Mouse (Mus musculus) colon, adult 2 months (tissue): Measurements from ENCODE around the gene Wdr12. TPM values are rescaled to one million over a fixed set of nuclear protein-coding genes. Genes with fewer than 3 reads are reported as not detected.

Source experiments
- polyA plus RNA-seq: library from polyadenylated mRNA; depleted of rRNA; stranded (reverse); fragments of >200 nt; gene quantifications from 2 replicates; pipeline ENCODE4 v1.2.3, GENCODE M21; 2012; rRNA removed

Wdr12 gene
- 2.5 and 2.9 TPM in 2 replicates for polyA plus RNA-seq

GRCm38 (mm10) chr1:60098024-60098781, at the start of gene Wdr12, which contains the start of gene Carf:
Wdr12 (minus strand) TSS chr1:60098645.
Carf (plus strand) TSS chr1:60098247.

GRCm38 (mm10) chr1:60042796-60043469, 55.5 kb downstream of the Wdr12 start, which contains the start of gene Ica1l:
Ica1l (minus strand) TSS chr1:60043184.

Other genes with a start within 250 kb of the Wdr12 start
- 18.5 and 19.0 TPM in 2 replicates for gene Fam117b, start 185.6 kb downstream of the Wdr12 start, polyA plus RNA-seq
- gene Ica1l, start 55.5 kb downstream of the Wdr12 start, polyA plus RNA-seq, result 0.05 and 0.27 TPM in 2 replicates
- 0.62 and 0.82 TPM in 2 replicates for gene Carf, start 398 bp downstream of the Wdr12 start, polyA plus RNA-seq
- 1.2 and 2.1 TPM in 2 replicates for gene Nbeal1, start 82.0 kb upstream of the Wdr12 start, polyA plus RNA-seq
- gene Cyp20a1, start 244.7 kb upstream of the Wdr12 start, polyA plus RNA-seq, result 3.4 and 3.7 TPM in 2 replicates